Mouse (Mus musculus) embryonic facial prominence, embryonic 10.5 days (tissue): ENCODE measurements at regions not wholly inside any gene's neighbourhood (a gene's known extent, or its start where the extent isn't known, plus 50 kb on each side); places are given as distances from the start of the nearest gene placed in this dataset.

ENCODE experiments used
- DNase-seq: peaks from one replicate; pipeline ENCODE4 v3.0.0-alpha.2; 2017; ENCODE audit warnings: low spot score
- H3K27ac ChIP-seq: fragments of 300-500 bp; sonication (generic); replicated peaks from 2 replicates; pipeline ENCODE4 v1.5.1; 2016; ENCODE audit warnings: mild to moderate bottlenecking
- H3K27me3 ChIP-seq: fragments of 300-500 bp; sonication (generic); replicated peaks from 2 replicates; pipeline ENCODE4 v1.6.1; 2016; ENCODE audit warnings: low read depth, mild to moderate bottlenecking; ENCODE audit not compliant: poor library complexity, severe bottlenecking
- H3K36me3 ChIP-seq: fragments of 300-500 bp; sonication (generic); replicated peaks from 2 replicates; pipeline ENCODE4 v1.6.1; 2016; ENCODE audit warnings: mild to moderate bottlenecking, moderate library complexity
- H3K4me1 ChIP-seq: fragments of 300-500 bp; sonication (generic); 2 replicates; pipeline ENCODE4 v1.6.1; 2016
- H3K4me3 ChIP-seq: fragments of 300-500 bp; sonication (generic); 2 replicates; pipeline ENCODE4 v1.5.1; 2016; ENCODE audit warnings: mild to moderate bottlenecking, moderate library complexity
- H3K9me3 ChIP-seq: fragments of 300-500 bp; sonication (generic); 2 replicates; pipeline ENCODE4 v1.6.1; 2016; ENCODE audit warnings: mild to moderate bottlenecking
- whole genome bisulfite sequencing: fragments of 180-500 bp; shearing (Covaris S2); methylation state at CpG from one replicate; pipeline ENCODE4 v1.1.7; 2016; 5-methylcytosine and 5-hydroxymethylcytosine counted together

DNA sequence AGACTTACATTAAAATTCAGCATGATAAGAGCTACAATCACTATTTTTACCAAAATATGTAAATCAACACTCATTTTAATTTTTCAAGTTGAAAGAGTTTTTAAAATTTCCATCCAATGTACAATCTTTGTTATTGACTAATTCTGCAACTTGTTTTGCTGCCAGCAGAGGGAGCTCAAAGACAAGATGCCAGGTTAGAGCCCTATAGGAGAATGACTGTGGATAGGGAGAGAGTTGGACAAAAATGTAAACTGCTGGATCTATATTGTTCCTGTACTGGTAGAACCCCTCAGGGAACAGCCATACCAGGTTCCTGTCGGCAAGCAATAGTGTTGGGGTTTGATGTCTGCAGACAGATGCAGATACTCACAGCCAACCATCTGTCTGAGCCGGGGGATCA, 288.8 kb upstream of the 4930550L24Rik start:
- peak; percentile 22 for DNase-seq
- no peaks in the 10 kb centered on the region for H3K27me3 ChIP-seq
- WGBS: 62% methylated on average over 2 of the region's 2 CpGs

More for the DNA sequence above, 288.8 kb upstream of the 4930550L24Rik start:
- no peaks in the 10 kb centered on the region for H3K9me3 ChIP-seq
- H3K4me1 ChIP-seq: no peaks in the 10 kb centered on the region
- no peak overlapping the region for H3K4me3 ChIP-seq
- H3K27ac ChIP-seq: no peak overlapping the region
- no peaks in the 10 kb centered on the region for H3K36me3 ChIP-seq
